Mouse (Mus musculus) embryonic facial prominence, embryonic 14.5 days (tissue): ENCODE data around the gene Krt14. TPM values are rescaled to one million over a fixed set of nuclear protein-coding genes. Genes with fewer than 3 reads are reported as not detected.
A peak's percentile ranks its signal among the peaks of the same experiment; 100 is the strongest.
"Not testable (repeated sequence)": the region's sequence is repeated elsewhere in the genome, so short reads cannot be mapped to it uniquely, and the experiment has no call there.

Experiments
- ATAC-seq: fragments of 200-750 bp; cut with Nextera tagmentation; 2 replicates; pipeline ENCODE4 v1.8.0; 2017; ENCODE audit warnings: low read depth, moderate number of reproducible peaks, moderate TSS enrichment
- DNase-seq: peaks from one replicate; pipeline ENCODE4 v3.0.0-alpha.2; 2015; ENCODE audit warnings: low spot score
- H3K27ac ChIP-seq: fragments of 300-500 bp; sonication (generic); replicated peaks from 2 replicates; pipeline ENCODE4 v1.5.1; 2014; ENCODE audit warnings: low read depth, mild to moderate bottlenecking, low read length, moderate library complexity
- H3K27me3 ChIP-seq: fragments of 300-500 bp; sonication (generic); replicated peaks from 2 replicates; pipeline ENCODE4 v1.6.1; 2014; ENCODE audit warnings: low read length; ENCODE audit not compliant: control insufficient read depth, insufficient read depth
- H3K36me3 ChIP-seq: fragments of 300-500 bp; sonication (generic); 2 replicates; pipeline ENCODE4 v1.6.1; 2014; ENCODE audit warnings: low read length, mixed read lengths; ENCODE audit not compliant: control insufficient read depth, insufficient read depth
- H3K4me1 ChIP-seq: fragments of 300-500 bp; sonication (generic); 2 replicates; pipeline ENCODE4 v1.6.1; 2014; ENCODE audit warnings: antibody characterized with exemption, low read length; ENCODE audit not compliant: control insufficient read depth, insufficient read depth
- H3K4me2 ChIP-seq: fragments of 300-500 bp; sonication (generic); 2 replicates; pipeline ENCODE4 v1.6.1; 2014; ENCODE audit warnings: low read depth, mild to moderate bottlenecking, low read length, moderate library complexity, mixed read lengths
- H3K4me3 ChIP-seq: fragments of 300-500 bp; sonication (generic); 2 replicates; pipeline ENCODE4 v1.5.1; 2014; ENCODE audit warnings: low read depth, mild to moderate bottlenecking, low read length
- H3K9ac ChIP-seq: fragments of 300-500 bp; sonication (generic); 2 replicates; pipeline ENCODE4 v1.6.1; 2014; ENCODE audit warnings: low read depth, mild to moderate bottlenecking, low read length, moderate library complexity, mixed read lengths
- H3K9me3 ChIP-seq: fragments of 300-500 bp; sonication (generic); 2 replicates; pipeline ENCODE4 v1.6.1; 2016; ENCODE audit warnings: low read length; ENCODE audit not compliant: control insufficient read depth
- WGBS: fragments of 180-500 bp; shearing (Covaris S2); extraction: QIAGEN DNeasy Blood & Tissue Kit; methylation state at CpG from one replicate; pipeline ENCODE4 v1.1.7; 2014; 5-methylcytosine and 5-hydroxymethylcytosine counted together
- polyA plus RNA-seq: library from polyadenylated mRNA; unstranded; fragments of >200 nt; fragmentation: Nextera tagmentation; extraction: Ambion mirVana; gene quantifications from 2 replicates; pipeline ENCODE4 v1.2.1, GENCODE M21; 2014

Krt14 gene
- 365 and 385 TPM in 2 replicates for polyA plus RNA-seq

DNA sequence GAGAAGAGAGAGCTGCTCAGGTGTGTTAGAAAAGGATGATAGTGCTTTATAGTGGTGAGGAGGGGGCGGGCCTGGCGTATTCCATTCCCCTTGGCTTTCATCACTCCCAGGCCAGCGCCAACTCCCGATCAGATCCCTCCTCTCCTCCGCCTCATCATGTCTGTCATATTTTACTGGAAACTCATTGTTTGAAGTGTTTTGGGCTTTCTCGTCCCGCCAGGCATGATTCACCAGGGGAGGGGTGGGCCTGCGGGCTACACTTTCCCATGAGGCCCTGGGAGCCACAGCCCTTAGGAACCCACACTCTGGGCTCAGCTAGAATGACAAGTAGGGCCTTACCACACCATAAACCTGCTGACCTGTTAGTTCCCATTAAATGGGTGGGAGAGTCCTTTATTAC is at the start of gene Krt14:
Krt14 (minus strand) TSS at position 51 of the 400 bp plus-strand sequence.
- Histone ChIP-seq H3K4me1 (no peaks in the 10 kb centered on the region), H3K4me3 (peak within 1 kb of the TSS; percentile 31), H3K9me3 (no peaks in the 10 kb centered on the region), H3K36me3 (no peaks in the 10 kb centered on the region), H3K27me3 (no peaks in the 10 kb centered on the region), H3K9ac (peak within 1 kb of the TSS; percentile 53), H3K4me2 (peak within 1 kb of the TSS; percentile 24; the same call in 1 of the 2 replicates), H3K27ac (peak within 1 kb of the TSS; percentile 59)
- WGBS = 75% methylated on average over 8 of the region's 8 CpGs
- peak; percentile 61 for DNase-seq
- no peak for ATAC-seq

DNA sequence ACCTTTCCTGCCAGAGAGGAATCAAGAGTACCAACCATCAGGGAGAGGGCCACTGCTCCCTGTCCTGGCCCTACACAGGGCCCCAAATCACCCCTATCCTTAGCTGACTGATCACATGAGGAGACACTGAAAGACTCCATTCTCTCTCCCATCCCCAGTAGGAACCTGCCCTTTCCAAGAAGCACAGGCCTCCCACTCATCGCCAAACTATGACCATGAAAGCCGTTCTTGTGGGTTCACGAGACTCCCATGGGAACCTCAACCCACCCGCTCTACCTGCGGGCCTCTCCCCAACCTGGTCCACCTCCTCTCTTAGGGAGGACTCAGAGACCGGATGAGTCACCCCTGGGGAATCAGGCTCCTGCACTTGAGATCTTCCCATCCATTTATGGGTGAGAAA is 48.2 kb upstream of the Krt14 start:
- DNase-seq (no peak), ATAC-seq (no peak)
- H3K9ac ChIP-seq = no peak overlapping the region
- H3K9me3 ChIP-seq = no peaks in the 10 kb centered on the region
- no peak overlapping the region for H3K4me2 ChIP-seq
- no peaks in the 10 kb centered on the region for H3K4me1 ChIP-seq
- no peak overlapping the region for H3K4me3 ChIP-seq
- H3K27ac ChIP-seq = no peak overlapping the region
- WGBS = 89% methylated on average over 6 of the region's 6 CpGs
- H3K27me3 ChIP-seq = no peaks in the 10 kb centered on the region
- H3K36me3 ChIP-seq = no peaks in the 10 kb centered on the region

DNA sequence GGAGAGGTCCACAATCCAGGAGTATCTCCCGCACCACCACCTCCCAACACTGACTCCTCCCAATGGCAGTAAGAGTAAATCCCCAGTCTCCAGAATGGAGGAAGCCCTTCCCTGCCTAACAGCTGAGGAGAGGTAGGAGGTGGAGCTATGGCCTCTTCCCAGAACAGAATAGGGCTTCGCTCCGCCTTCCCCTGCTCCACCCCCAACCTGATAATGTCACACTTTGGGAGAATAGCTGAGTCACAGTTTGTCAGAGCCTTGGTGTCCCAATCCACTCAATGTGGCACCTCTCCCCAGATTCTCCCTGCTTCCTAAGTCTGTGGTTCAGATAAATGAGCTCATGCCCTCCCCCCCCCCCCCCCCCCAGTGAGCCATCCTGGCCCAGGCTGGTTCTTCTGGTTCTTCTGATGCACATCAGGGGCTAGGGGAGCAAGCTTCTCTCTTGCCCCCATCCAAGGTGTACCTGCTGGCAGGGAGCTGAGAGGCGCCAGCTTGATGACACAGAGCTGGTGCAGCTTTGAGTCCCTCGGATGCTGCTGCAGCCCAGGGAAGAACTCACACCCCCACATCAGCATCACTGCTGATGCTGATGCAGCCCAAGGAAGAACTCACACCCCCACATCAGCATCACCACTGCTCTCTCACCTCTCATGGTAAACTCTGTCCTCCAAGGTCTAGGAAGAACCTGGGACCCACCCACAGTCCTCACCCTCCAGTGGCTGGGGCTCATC is 47.2 kb upstream of the Krt14 start:
- ATAC-seq = no peak
- Histone ChIP-seq H3K27me3 (no peaks in the 10 kb centered on the region), H3K27ac (no peak overlapping the region), H3K4me3 (no peak overlapping the region), H3K4me2 (no peak overlapping the region), H3K9me3 (no peaks in the 10 kb centered on the region), H3K36me3 (no peaks in the 10 kb centered on the region), H3K9ac (no peak overlapping the region), H3K4me1 (no peaks in the 10 kb centered on the region)
- 69% methylated on average over 5 of the region's 5 CpGs for WGBS
- no peak for DNase-seq

DNA sequence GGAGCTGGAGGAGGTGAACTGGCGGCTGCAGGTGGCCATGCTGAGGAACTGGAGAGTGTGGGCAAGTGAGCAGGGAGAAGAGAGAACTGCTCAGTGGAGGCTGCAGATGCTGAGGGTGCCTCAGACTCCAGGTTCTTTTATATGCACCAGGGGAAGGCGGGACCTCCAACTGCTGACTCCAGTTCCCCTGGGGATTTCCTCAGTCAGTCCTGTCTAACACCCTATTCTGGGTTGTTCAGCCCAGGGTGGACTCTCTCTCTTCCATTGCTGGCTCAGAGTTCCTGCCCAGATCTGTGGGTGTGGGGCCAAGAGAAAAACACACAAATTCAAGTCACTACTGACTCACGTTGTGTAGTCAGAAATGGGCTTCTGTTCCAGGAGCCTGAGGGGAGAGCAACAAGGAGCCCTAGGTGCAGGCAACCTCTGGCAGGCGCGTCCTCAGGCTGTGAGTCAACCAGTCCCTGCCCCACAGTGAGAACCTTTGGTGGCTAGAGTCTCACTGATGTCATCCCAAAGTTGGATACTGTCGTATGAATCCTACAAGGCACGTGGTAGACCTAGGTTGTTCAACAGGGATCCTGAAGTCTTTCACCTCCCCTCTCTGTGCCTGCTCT is 41.6 kb upstream of the Krt14 start, which contains the start of gene Krt16:
Krt16 (minus strand) TSS at position 51 of the 614 bp plus-strand sequence.
- Histone ChIP-seq H3K9me3 (no peaks in the 10 kb centered on the region), H3K4me3 (no peak within 1 kb of the TSS), H3K27me3 (no peaks in the 10 kb centered on the region), H3K27ac (no peak within 1 kb of the TSS), H3K4me1 (no peaks in the 10 kb centered on the region), H3K9ac (no peak within 1 kb of the TSS), H3K4me2 (no peak within 1 kb of the TSS), H3K36me3 (no peaks in the 10 kb centered on the region)
- DNase-seq = no peak
- 82% methylated on average over 7 of the region's 7 CpGs for WGBS
- ATAC-seq = no peak

DNA sequence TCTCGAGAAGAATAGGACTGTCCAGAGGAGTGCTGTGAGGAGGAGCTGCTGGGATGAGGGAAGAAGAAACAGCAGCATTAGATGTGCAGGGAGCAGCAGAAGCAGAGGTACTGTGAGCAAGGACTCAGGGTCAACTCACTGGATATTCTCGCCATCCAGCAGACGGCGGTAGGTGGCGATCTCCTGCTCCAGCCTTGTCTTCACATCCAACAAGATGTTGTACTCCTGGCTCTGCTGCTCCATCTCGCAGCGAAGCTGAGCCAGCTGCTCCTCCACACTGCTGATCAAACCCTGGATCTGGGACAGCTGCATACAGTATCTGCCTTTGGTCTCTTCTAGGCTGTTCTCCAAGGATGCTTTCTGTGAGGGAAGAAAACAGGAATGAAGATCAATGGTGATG is 39.1 kb upstream of the Krt14 start:
- not testable (repeated sequence) for ATAC-seq

DNA sequence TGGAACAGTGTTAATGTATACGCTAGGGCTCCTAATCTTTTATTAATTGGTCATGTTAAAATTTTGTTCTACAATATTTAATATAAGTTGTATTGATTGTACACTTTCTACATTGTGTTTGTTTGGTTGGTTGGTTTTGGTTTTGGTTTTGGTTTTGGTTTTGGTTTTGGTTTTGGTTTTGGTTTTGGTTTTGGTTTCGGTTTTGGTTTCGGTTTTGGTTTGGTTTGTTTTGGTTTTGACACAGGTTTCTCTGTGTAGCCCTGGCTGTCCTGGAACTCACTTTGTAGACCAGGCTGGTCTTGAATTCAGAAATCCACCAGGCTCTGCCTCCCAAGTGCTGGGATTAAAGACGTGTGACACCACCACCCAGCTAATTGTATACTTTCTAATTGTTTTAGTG is 32.9 kb upstream of the Krt14 start:
- not testable (repeated sequence) for H3K9ac ChIP-seq, DNase-seq, ATAC-seq, H3K27me3 ChIP-seq, H3K36me3 ChIP-seq, H3K9me3 ChIP-seq, H3K4me3 ChIP-seq, H3K27ac ChIP-seq, H3K4me2 ChIP-seq, H3K4me1 ChIP-seq
- WGBS = 93% methylated on average over 4 of the region's 4 CpGs

More for the DNA sequence above, 39.1 kb upstream of the Krt14 start:
- H3K36me3 ChIP-seq, H3K9me3 ChIP-seq, H3K4me1 ChIP-seq, H3K27ac ChIP-seq, DNase-seq, H3K4me2 ChIP-seq, H3K27me3 ChIP-seq, H3K9ac ChIP-seq, H3K4me3 ChIP-seq: not testable (repeated sequence)
- whole genome bisulfite sequencing = 74% methylated on average over 7 of the region's 7 CpGs

DNA sequence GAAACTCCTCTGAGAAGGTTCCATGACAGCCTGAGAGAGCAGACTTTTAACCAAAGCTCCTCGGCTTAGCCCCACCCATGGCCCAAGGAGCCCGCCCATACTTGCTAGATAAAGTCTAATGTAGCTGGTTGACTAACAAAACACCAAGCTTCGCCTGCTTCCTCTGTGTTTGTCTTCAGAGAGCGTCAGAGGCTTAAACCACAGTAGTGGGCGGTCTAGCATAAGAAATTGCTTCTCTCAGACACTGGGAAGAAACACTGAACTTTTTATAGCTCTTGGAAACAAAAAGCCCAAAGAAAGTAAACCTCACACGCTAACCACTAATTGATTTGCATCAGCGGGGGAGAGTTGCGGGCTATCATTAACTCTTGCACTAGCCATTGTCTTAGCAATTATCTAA is 14.4 kb upstream of the Krt14 start:
- Histone ChIP-seq H3K4me1 (no peaks in the 10 kb centered on the region), H3K4me2 (no peak overlapping the region), H3K9me3 (peaks cover 11% of the 10 kb centered on the region), H3K36me3 (no peaks in the 10 kb centered on the region), H3K27me3 (no peaks in the 10 kb centered on the region), H3K27ac (no peak overlapping the region), H3K4me3 (no peak overlapping the region), H3K9ac (no peak overlapping the region)
- ATAC-seq (no peak), DNase-seq (peak; percentile 9)
- WGBS = 69% methylated on average over 8 of the region's 8 CpGs

DNA sequence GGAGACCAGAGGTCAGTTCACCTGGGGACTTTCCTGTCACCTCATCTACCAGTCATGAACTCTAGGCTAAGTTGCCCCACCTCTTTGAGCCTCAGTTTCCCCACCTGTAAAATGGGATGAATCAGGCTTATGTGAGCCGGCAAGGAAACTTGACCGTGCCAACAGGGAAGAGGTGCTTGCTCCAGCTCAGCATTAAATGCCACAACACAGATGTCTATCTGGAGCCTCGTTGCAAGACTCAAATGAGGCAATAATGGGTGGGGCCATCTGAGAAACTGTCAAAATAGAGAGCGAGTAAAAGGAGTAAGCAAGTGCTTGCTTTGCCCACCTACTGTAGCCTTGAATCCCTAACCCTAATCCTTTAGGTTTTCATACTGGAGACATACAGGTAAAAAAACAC is 12.0 kb upstream of the Krt14 start:
- ATAC-seq = no peak
- DNase-seq = no peak

DNA sequence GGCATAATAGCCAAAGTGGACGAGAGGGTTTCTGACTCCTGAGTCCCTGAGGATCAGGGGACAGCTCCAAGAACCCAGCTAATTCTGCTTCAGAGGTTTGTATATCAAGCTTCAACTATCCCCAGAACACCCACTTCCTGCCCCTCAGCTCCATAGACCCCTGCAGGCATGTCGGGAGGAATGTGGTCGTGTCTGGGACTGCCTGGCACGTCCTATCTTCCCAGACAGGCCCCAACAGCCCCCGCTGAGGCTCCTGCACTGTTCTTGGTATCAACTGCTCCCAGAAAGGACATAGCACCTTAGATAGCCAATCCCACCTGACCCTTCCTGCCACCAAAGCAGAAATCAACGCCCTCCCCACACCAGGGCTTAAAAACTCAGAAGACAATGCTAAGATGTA is 1.2 kb upstream of the Krt14 start:
- Histone ChIP-seq H3K27me3 (no peaks in the 10 kb centered on the region), H3K4me1 (no peaks in the 10 kb centered on the region), H3K4me2 (no peak overlapping the region), H3K27ac (peak overlapping the region; percentile 59), H3K9me3 (no peaks in the 10 kb centered on the region), H3K9ac (no peak overlapping the region), H3K4me3 (no peak overlapping the region), H3K36me3 (no peaks in the 10 kb centered on the region)
- 37% methylated on average over 6 of the region's 6 CpGs for WGBS
- peak; percentile 68 for ATAC-seq
- DNase-seq = peak; percentile 65

More for the DNA sequence above, 12.0 kb upstream of the Krt14 start:
- Histone ChIP-seq H3K36me3 (no peaks in the 10 kb centered on the region), H3K27ac (no peak overlapping the region), H3K9me3 (no peaks in the 10 kb centered on the region), H3K9ac (no peak overlapping the region), H3K27me3 (no peaks in the 10 kb centered on the region), H3K4me3 (no peak overlapping the region), H3K4me1 (no peaks in the 10 kb centered on the region), H3K4me2 (no peak overlapping the region)
- WGBS = 86% methylated on average over 4 of the region's 4 CpGs
